Mouse (Mus musculus) ES-Bruce4 (cell line): ENCODE measurements around the gene Nab1. TPM values are rescaled to one million over a fixed set of nuclear protein-coding genes. Genes with fewer than 3 reads are reported as not detected.

Experiments used
- H3K27ac ChIP-seq: 2 replicates; pipeline ENCODE4 v1.5.1; 2012; ENCODE audit warnings: low read length, inconsistent platforms; ENCODE audit not compliant: insufficient read depth
- H3K27me3 ChIP-seq: 2 replicates; pipeline ENCODE4 v1.6.1; 2012; ENCODE audit warnings: mild to moderate bottlenecking, low read length, inconsistent platforms; ENCODE audit not compliant: control insufficient read depth, poor library complexity, insufficient read depth, severe bottlenecking
- H3K36me3 ChIP-seq: 2 replicates; pipeline ENCODE4 v1.6.1; 2012; ENCODE audit warnings: inconsistent platforms, mild to moderate bottlenecking, low read length, moderate library complexity; ENCODE audit not compliant: control insufficient read depth, poor library complexity, insufficient read depth, severe bottlenecking
- H3K4me1 ChIP-seq: one replicate; pipeline ENCODE4 v1.8.1; 2011; ENCODE audit warnings: low read length; ENCODE audit not compliant: control insufficient read depth, insufficient read depth
- H3K4me3 ChIP-seq: 2 replicates; pipeline ENCODE4 v1.5.1; 2011; ENCODE audit warnings: low read depth, mild to moderate bottlenecking, low read length
- H3K9ac ChIP-seq: 2 replicates; pipeline ENCODE4 v1.6.1; 2012; ENCODE audit warnings: low read depth, mild to moderate bottlenecking, inconsistent platforms; ENCODE audit not compliant: poor library complexity, severe bottlenecking
- H3K9me3 ChIP-seq: replicated peaks from 2 replicates; pipeline ENCODE4 v1.6.1; 2012; ENCODE audit warnings: mild to moderate bottlenecking, low read length, inconsistent platforms; ENCODE audit not compliant: control insufficient read depth, poor library complexity, insufficient read depth, severe bottlenecking
- CTCF ChIP-seq: IDR thresholded peaks from one replicate; pipeline ENCODE4 v1.8.1; 2011; ENCODE audit warnings: low read depth, low read length
- EP300 ChIP-seq: IDR thresholded peaks from 2 replicates; pipeline ENCODE4 v1.6.1; 2011; ENCODE audit warnings: low read depth, low read length; ENCODE audit not compliant: insufficient read depth
- POLR2A ChIP-seq: IDR thresholded peaks from one replicate; pipeline ENCODE4 v1.8.1; 2011; ENCODE audit warnings: low read length; ENCODE audit not compliant: insufficient read depth
- polyA plus RNA-seq: library from polyadenylated mRNA; stranded (reverse); fragments of >200 nt; gene quantifications from 2 replicates; pipeline ENCODE4 v1.2.4, GENCODE M21; 2011; ENCODE audit warnings: low read depth; ENCODE audit not compliant: missing spikeins, insufficient read depth, insufficient read length

Nab1 gene
- polyA plus RNA-seq, 1 experiment = 12.0 TPM

DNA sequence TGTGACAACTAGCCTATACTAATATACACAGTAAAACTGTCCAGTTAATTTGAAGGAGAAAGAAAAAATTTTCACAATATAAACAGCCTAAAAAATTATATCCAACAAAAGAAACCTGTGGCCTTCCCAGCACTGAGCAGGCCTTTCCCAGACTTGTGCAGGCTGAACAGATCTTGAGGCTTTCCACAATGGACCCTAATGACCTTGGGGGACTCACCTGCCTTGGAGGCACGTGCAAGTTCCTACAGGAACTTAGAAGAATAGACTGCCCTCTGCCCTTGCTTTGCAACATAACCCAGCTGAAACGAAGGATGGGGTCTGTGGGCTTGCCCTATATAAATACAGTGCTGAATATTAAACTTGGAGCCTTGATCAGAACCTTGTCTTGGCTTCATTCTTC is 26.8 kb upstream of the Nab1 start:
- no peaks in the 10 kb centered on the region for H3K27me3 ChIP-seq
- H3K4me1 ChIP-seq = no peaks in the 10 kb centered on the region
- H3K9ac ChIP-seq = no peak overlapping the region
- TF ChIP-seq EP300 (peak; percentile 68), CTCF (no peak), POLR2A (no peak)
- peaks cover 2% of the 10 kb centered on the region; the same call in 1 of the 2 replicates for H3K9me3 ChIP-seq
- H3K4me3 ChIP-seq = no peak overlapping the region
- H3K36me3 ChIP-seq = no peaks in the 10 kb centered on the region
- H3K27ac ChIP-seq = peak overlapping the region; percentile 33; the same call in 1 of the 2 replicates

DNA sequence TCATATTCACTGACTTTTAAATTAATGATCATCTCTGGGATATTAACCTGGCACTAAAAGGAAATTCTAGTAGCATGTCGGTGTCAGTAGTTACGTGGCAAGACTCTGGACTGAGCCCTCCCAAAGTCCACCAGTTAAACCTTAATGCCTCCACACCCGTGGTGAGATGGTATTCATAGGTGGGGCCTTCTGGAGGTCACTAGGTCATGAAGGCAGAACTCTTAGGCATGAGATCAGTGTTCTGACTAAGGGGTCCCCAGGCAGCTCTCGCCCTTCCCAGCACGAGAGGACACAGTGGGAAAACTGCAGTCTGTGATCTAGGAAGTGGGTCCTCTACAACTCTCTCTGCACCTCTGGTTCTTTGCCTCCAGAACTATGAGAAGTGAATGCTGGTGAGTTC is 24.2 kb upstream of the Nab1 start:
- TF ChIP-seq POLR2A (no peak), EP300 (no peak), CTCF (no peak)
- H3K27ac ChIP-seq = no peak overlapping the region

DNA sequence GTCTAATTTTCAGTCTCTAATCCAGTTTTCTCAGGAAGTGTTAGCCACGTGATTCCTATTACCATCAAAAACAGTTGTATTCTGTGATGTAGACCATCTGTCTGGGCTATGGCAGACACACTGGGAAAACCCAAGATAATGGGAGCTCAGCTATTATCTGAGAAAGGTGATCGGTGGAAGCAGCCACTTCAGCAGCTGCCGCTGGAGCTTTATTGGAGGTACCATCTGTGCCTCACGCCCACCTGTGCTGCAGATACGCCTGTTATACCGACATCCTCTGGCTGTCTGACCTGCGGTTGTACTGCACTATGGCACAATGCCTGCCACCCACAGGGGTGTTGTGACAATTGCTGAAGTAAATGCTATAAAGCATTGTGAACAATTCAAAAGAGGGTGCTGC is 23.7 kb upstream of the Nab1 start:
- no peak overlapping the region for H3K9ac ChIP-seq
- peaks cover 2% of the 10 kb centered on the region; the same call in 1 of the 2 replicates for H3K9me3 ChIP-seq
- no peak for TF ChIP-seq EP300
- TF ChIP-seq POLR2A = no peak
- TF ChIP-seq CTCF = no peak
- no peak overlapping the region for H3K27ac ChIP-seq
- H3K36me3 ChIP-seq = no peaks in the 10 kb centered on the region
- no peaks in the 10 kb centered on the region for H3K27me3 ChIP-seq
- H3K4me3 ChIP-seq = no peak overlapping the region
- H3K4me1 ChIP-seq = no peaks in the 10 kb centered on the region

More for the DNA sequence above, 24.2 kb upstream of the Nab1 start:
- Histone ChIP-seq H3K4me3 (no peak overlapping the region), H3K27me3 (no peaks in the 10 kb centered on the region), H3K9ac (no peak overlapping the region), H3K9me3 (peaks cover 2% of the 10 kb centered on the region; the same call in 1 of the 2 replicates), H3K4me1 (no peaks in the 10 kb centered on the region), H3K36me3 (no peaks in the 10 kb centered on the region)

DNA sequence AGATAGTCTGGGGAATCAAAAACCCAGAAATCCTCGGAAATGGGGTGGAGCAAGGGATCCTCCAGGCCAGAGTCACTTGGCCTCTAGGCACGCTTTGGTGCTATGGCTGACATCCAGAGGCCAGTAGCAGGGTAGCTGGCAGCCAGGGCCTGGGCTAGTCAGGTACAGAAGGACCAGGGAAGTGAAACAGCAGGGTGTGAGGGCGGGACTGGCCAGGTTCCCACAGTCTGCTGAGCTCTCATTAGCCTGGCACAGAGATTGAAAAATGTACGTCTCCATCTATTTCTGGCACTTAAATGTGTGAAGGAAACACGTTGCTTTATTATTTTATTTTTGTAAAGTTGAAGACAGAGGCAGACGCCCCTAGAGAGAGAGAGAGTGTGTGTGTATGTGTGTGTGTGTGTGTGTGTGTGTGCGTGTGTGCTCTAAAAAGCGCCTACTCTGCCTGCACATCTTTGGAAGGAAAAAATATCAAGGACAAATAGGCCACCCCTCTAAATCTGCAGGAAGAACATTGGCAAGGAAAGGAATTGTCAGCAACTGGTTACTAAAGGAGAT is 21.0 kb upstream of the Nab1 start:
- H3K9ac ChIP-seq = no peak overlapping the region
- no peaks in the 10 kb centered on the region for H3K9me3 ChIP-seq
- TF ChIP-seq POLR2A (no peak), CTCF (no peak), EP300 (no peak)
- no peak overlapping the region for H3K4me3 ChIP-seq
- H3K27me3 ChIP-seq = no peaks in the 10 kb centered on the region
- no peaks in the 10 kb centered on the region for H3K4me1 ChIP-seq
- no peaks in the 10 kb centered on the region for H3K36me3 ChIP-seq
- no peak overlapping the region for H3K27ac ChIP-seq

DNA sequence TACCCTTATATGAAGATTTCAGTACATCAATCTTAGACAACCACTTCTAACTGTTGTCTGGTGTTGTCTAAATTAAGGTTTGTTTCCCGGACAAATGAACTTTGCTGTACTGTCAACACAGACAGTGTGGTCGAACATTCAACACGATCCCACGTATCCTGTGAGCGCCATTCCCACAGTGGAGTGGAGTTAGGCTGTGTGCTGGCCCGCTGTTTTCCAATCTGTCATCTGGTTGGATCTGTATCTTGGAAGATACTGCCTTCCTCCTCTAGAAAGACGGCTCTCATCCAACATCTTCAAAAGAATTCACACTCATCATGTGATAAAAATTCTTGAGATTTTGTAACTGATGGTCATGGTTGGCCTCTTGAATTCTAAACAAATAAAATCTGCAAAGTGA is 19.7 kb upstream of the Nab1 start:
- Histone ChIP-seq H3K4me3 (no peak overlapping the region), H3K4me1 (no peaks in the 10 kb centered on the region), H3K27me3 (no peaks in the 10 kb centered on the region), H3K27ac (no peak overlapping the region), H3K9ac (no peak overlapping the region), H3K36me3 (no peaks in the 10 kb centered on the region), H3K9me3 (no peaks in the 10 kb centered on the region)
- no peak for TF ChIP-seq POLR2A
- no peak for TF ChIP-seq CTCF
- TF ChIP-seq EP300 = no peak

DNA sequence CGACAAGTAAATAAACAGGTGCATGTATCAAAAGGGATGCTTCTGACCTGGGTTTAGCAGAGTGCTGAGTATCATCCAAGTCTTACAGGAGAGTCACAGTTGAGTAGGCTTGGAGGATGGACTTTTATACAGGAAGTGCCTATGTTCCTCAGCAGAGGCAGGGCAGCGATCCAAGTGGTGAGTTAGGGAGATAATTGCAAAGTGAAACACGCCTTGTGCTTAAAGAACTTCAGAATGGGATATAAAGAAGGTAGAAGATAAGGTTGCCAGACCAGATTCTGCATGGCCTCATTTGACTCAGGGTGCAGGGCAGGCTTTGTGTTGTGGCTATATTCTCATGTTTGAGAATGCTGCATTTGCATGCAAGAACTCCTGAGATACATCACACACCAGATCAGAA is 14.8 kb upstream of the Nab1 start:
- Histone ChIP-seq H3K36me3 (no peaks in the 10 kb centered on the region), H3K4me3 (no peak overlapping the region), H3K9ac (no peak overlapping the region), H3K27me3 (no peaks in the 10 kb centered on the region), H3K4me1 (no peaks in the 10 kb centered on the region), H3K27ac (no peak overlapping the region), H3K9me3 (no peaks in the 10 kb centered on the region)
- TF ChIP-seq POLR2A (no peak), EP300 (no peak), CTCF (no peak)

DNA sequence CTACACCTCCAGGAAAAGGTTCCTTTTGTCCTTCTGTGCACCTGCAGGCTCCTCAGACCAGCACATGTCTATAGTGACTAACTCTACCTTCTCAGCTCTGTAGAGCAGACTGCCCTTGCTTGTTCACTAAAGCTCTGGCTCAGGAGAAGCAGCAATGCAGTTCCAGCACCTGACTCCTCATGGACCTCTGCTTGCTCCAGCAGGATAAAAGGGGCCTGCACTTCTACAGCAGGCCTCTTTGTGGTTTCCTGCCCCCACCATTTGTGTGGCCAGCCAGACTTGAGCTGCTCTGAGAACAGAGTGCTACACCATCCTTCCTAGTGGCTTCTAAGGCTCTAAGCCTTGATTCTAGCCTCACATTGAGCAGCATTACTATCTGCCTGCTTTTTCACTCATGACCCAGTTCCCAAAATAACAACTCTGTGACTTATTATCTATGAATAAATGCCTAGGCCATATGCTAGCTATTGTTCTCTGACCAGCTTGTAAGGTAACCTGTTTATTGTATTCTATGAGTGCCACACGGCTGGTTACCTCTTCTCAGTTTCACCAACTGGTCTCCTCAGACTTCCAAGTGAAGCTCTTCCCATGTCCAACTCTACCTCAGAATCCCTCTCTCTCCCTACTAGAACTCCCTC is 11.4 kb upstream of the Nab1 start:
- Histone ChIP-seq H3K27me3 (no peaks in the 10 kb centered on the region), H3K36me3 (no peaks in the 10 kb centered on the region), H3K27ac (no peak overlapping the region), H3K4me3 (no peak overlapping the region), H3K4me1 (no peaks in the 10 kb centered on the region), H3K9ac (no peak overlapping the region), H3K9me3 (no peaks in the 10 kb centered on the region; the same call in 1 of the 2 replicates)
- TF ChIP-seq CTCF (no peak), EP300 (no peak), POLR2A (no peak)
